ENCODE assay signal across 12 mouse cellular contexts in the genomic region with DNA sequence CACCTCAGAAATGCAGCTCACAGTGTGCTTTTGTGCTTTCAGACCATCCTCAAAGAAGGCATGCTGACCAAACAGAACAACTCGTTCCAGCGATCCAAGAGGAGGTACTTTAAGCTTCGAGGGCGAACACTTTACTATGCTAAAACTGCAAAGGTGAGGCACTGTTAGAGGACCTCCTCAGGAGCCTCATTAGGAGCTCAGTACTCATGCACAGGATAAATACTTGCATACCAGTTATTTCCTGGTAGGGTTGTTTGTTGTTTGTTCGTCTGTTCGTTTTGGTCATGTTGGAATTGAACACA. TPM values are rescaled to one million over a fixed set of nuclear protein-coding genes. Genes with fewer than 3 reads are reported as not detected.
DNase-seq lines count a peak whose midpoint lies in the region; ATAC-seq and TF ChIP-seq lines count a peak whose summit lies in the region.
"Had no signal": no experiment of that assay in that cellular context is flagged by ENCODE, and none has a peak within 500 bp of the region (broad histone marks: within the 10 kb centered on the region; RNA-seq: fewer than 3 reads in every experiment).

No protein-coding gene starts in this region.

- WGBS in heart, embryonic 15.5 days = 74% methylated on average over 6 of the region's 6 CpGs
- WGBS in liver, embryonic 12.5 days (ENCODE audit: insufficient replicate concordance) = 80% methylated on average over 6 of the region's 6 CpGs
- 86% methylated on average over 6 of the region's 6 CpGs for WGBS in liver, embryonic 11.5 days
- WGBS in limb, embryonic 14.5 days = 87% methylated on average over 6 of the region's 6 CpGs
- 77% methylated on average over 6 of the region's 6 CpGs for WGBS in small intestine, adult 2 months

- intact Hi-C loops in heart, postnatal 25 days (cut with DNase I) = no loop called here

- peaks cover 60% of the 10 kb centered on the region for H3K4me1 ChIP-seq in heart, embryonic 15.5 days (replicated peaks)
- H3K4me1 ChIP-seq in liver, embryonic 12.5 days = peaks cover 58% of the 10 kb centered on the region
- H3K4me1 ChIP-seq in liver, embryonic 11.5 days (replicated peaks; ENCODE audit: control insufficient read depth, insufficient read depth, low read length) = peaks cover 43% of the 10 kb centered on the region
- H3K4me1 ChIP-seq in limb, embryonic 14.5 days (ENCODE audit: control insufficient read depth, insufficient read depth, low read length) = peaks cover 30% of the 10 kb centered on the region
- H3K4me1 ChIP-seq in small intestine, adult 2 months (ENCODE audit: control insufficient read depth, insufficient read depth, insufficient read length, low read length) = peaks cover 8% of the 10 kb centered on the region; the same call in 1 of the 2 replicates

- no peaks in the 10 kb centered on the region for H3K27me3 ChIP-seq in heart, embryonic 15.5 days
- no peaks in the 10 kb centered on the region for H3K27me3 ChIP-seq in liver, embryonic 12.5 days (replicated peaks)
- no peaks in the 10 kb centered on the region for H3K27me3 ChIP-seq in liver, embryonic 11.5 days (replicated peaks; ENCODE audit: control insufficient read depth, insufficient read depth, low read length)
- no peaks in the 10 kb centered on the region for H3K27me3 ChIP-seq in limb, embryonic 14.5 days (ENCODE audit: control insufficient read depth, insufficient read depth, low read length)
- H3K27me3 ChIP-seq in small intestine, adult 2 months (ENCODE audit: control insufficient read depth, insufficient read depth, low read length) = no peaks in the 10 kb centered on the region

- no peak overlapping the region; the same call in 1 of the 2 replicates for H3K4me2 ChIP-seq in heart, embryonic 15.5 days
- no peak overlapping the region for H3K4me2 ChIP-seq in liver, embryonic 12.5 days
- H3K4me2 ChIP-seq in liver, embryonic 11.5 days = no peak overlapping the region
- no peak overlapping the region; the same call in 1 of the 2 replicates for H3K4me2 ChIP-seq in limb, embryonic 14.5 days (replicated peaks; ENCODE audit: low read depth, low read length, severe bottlenecking)

- H3K36me3 ChIP-seq in heart, embryonic 15.5 days = peaks cover 10% of the 10 kb centered on the region
- H3K36me3 ChIP-seq in liver, embryonic 12.5 days = peaks cover 36% of the 10 kb centered on the region
- H3K36me3 ChIP-seq in liver, embryonic 11.5 days (ENCODE audit: control insufficient read depth, insufficient read depth, low read length) = peaks cover 7% of the 10 kb centered on the region; the same call in 1 of the 2 replicates
- H3K36me3 ChIP-seq in limb, embryonic 14.5 days (ENCODE audit: control insufficient read depth, insufficient read depth, low read length) = peaks cover 32% of the 10 kb centered on the region
- peaks cover 9% of the 10 kb centered on the region for H3K36me3 ChIP-seq in small intestine, adult 2 months (ENCODE audit: control insufficient read depth, insufficient read depth, low read length)

- no peak for ATAC-seq in heart, embryonic 15.5 days (replicated peaks; ENCODE audit: insufficient number of reproducible peaks, insufficient read depth, low FRiP score, low read depth)
- no peak for ATAC-seq in liver, embryonic 12.5 days
- ATAC-seq in liver, embryonic 11.5 days (replicated peaks; ENCODE audit: low FRiP score) = no peak
- no peak for ATAC-seq in limb, embryonic 14.5 days (ENCODE audit: low FRiP score, low read depth)
- ATAC-seq: activated CD4-positive, CD25-positive, alpha-beta regulatory T cell, adult 4 months; inflammation-experienced regulatory T-cells, adult 6 months; midbrain, embryonic 16.5 days had no signal

- peak overlapping the region; percentile 95 for H3K27ac ChIP-seq in heart, embryonic 15.5 days
- peak overlapping the region; percentile 49; the same call in 1 of the 2 replicates for H3K27ac ChIP-seq in liver, embryonic 12.5 days
- H3K27ac ChIP-seq in liver, embryonic 11.5 days (ENCODE audit: low read depth, low read length) = no peak overlapping the region
- H3K27ac ChIP-seq in limb, embryonic 14.5 days (replicated peaks; ENCODE audit: low read depth, low read length) = peak overlapping the region; percentile 8; the same call in 1 of the 2 replicates
- peak overlapping the region; percentile 19 for H3K27ac ChIP-seq in small intestine, adult 2 months (ENCODE audit: insufficient read depth, low read depth, low read length)

- no peak for TF ChIP-seq CTCF in small intestine, adult 2 months (IDR thresholded peaks at IDR 0.05; ENCODE audit: extremely low read depth, insufficient read length, insufficient replicate concordance, low read depth, low read length)

- H3K4me3 ChIP-seq in heart, embryonic 15.5 days = no peak overlapping the region
- no peak overlapping the region for H3K4me3 ChIP-seq in liver, embryonic 12.5 days
- no peak overlapping the region for H3K4me3 ChIP-seq in liver, embryonic 11.5 days (ENCODE audit: low read depth, low read length)
- H3K4me3 ChIP-seq in limb, embryonic 14.5 days (replicated peaks; ENCODE audit: low read length) = no peak overlapping the region
- no peak overlapping the region for H3K4me3 ChIP-seq in small intestine, adult 2 months (ENCODE audit: low read depth, low read length)

- TF ChIP-seq POLR2A in limb, embryonic 14.5 days (IDR thresholded peaks at IDR 0.05; ENCODE audit: borderline replicate concordance, extremely low read depth, insufficient read depth, insufficient read length) = no peak
- TF ChIP-seq POLR2A in small intestine, adult 2 months (IDR thresholded peaks at IDR 0.05; ENCODE audit: low read depth, low read length) = no peak

- no peaks in the 10 kb centered on the region for H3K9me3 ChIP-seq in heart, embryonic 15.5 days (replicated peaks)
- H3K9me3 ChIP-seq in liver, embryonic 12.5 days (replicated peaks) = no peaks in the 10 kb centered on the region
- H3K9me3 ChIP-seq in liver, embryonic 11.5 days (ENCODE audit: control insufficient read depth, low read length) = no peaks in the 10 kb centered on the region
- H3K9me3 ChIP-seq in limb, embryonic 14.5 days (ENCODE audit: control insufficient read depth, low read length) = no peaks in the 10 kb centered on the region

- DNase-seq in heart, postnatal 25 days (ENCODE audit: low spot score) = no peak
- no peak for DNase-seq in liver, embryonic 11.5 days (ENCODE audit: low spot score)
- DNase-seq in limb, embryonic 14.5 days (ENCODE audit: low spot score) = no peak
- DNase-seq in spleen, postnatal 4 days (ENCODE audit: low spot score in 2 of 2) = no peak
- no peak for DNase-seq in cerebellum, adult 8-10 months
- DNase-seq: retina, postnatal 1 day had no signal

- no peak overlapping the region for H3K9ac ChIP-seq in heart, embryonic 15.5 days
- H3K9ac ChIP-seq in liver, embryonic 12.5 days = no peak overlapping the region
- H3K9ac ChIP-seq in liver, embryonic 11.5 days (ENCODE audit: low read depth, low read length) = no peak overlapping the region
- no peak overlapping the region for H3K9ac ChIP-seq in limb, embryonic 14.5 days (ENCODE audit: low read depth, low read length, severe bottlenecking)

RNA-seq across cellular contexts. Expression of a gene that starts 27.2 kb away (rescaled TPM):
- 19.7 and 24.7 TPM in 2 replicates for polyA plus RNA-seq in heart, embryonic 15.5 days (2015; fragmentation: Nextera tagmentation; extraction: Ambion mirVana)
- total RNA-seq in heart, postnatal 25 days (2021) = 10 to 100 TPM; 56.5 to 56.7 TPM
- polyA plus RNA-seq in liver, embryonic 12.5 days (2016; fragmentation: Nextera tagmentation; extraction: Ambion mirVana) = 19.9 and 20.4 TPM in 2 replicates
- polyA plus RNA-seq in liver, embryonic 11.5 days (2014; fragmentation: Nextera tagmentation; extraction: Ambion mirVana) = 33.5 and 33.7 TPM in 2 replicates
- polyA plus RNA-seq in limb, embryonic 14.5 days (2012; rRNA removed) = 35.5 and 38.7 TPM in 2 replicates
- 26.7 and 30.2 TPM in 2 replicates for polyA plus RNA-seq in limb, embryonic 14.5 days (2014; fragmentation: Nextera tagmentation; extraction: Ambion mirVana)
- 21.5 and 47.1 TPM in 2 replicates for polyA plus RNA-seq in small intestine, adult 2 months (2012; rRNA removed)
